Mouse (Mus musculus) megakaryocyte-erythroid progenitor cell, adult 5-6 weeks (primary cell): ENCODE measurements around the gene Btg1. TPM values are rescaled to one million over a fixed set of nuclear protein-coding genes. Genes with fewer than 3 reads are reported as not detected.

Source experiments
- ATAC-seq: replicated peaks from 2 replicates; pipeline ENCODE4 v1.8.0; 2016; ENCODE audit warnings: mild to moderate bottlenecking, inconsistent platforms; ENCODE audit not compliant: severe bottlenecking, poor library complexity, low FRiP score, low TSS enrichment
- total RNA-seq, 2 experiments: library from RNA; stranded (forward) in 1 of 2; stranded (reverse) in 1 of 2; fragments of 200-1000, 215-1000 nt in 1 of 2; fragments of >200 nt in 1 of 2; fragmentation: Nextera tagmentation in 1 of 2; gene quantifications; 2 replicates each; pipeline ENCODE4 v1.2.3; 2014 to 2017

Gene Btg1
- total RNA-seq, 2 experiments from 2014 or later = 9.0 to 41.5 TPM

- ATAC-seq = peak; percentile 89
Observed at GRCm38 (mm10) chr10:96607617-96608185, 9.1 kb upstream of the Btg1 start.

GRCm38 (mm10) chr10:96609356-96610345 is 7.2 kb upstream of the Btg1 start:
- ATAC-seq = no peak

- ATAC-seq = no peak
Observed at GRCm38 (mm10) chr10:96616001-96616708, 651 bp upstream of the Btg1 start.

GRCm38 (mm10) chr10:96617221-96617950 is 580 bp downstream of the Btg1 start:
- 0 out of 2 replicates have a peak, but pooled peaks have one; percentile 1 for ATAC-seq

GRCm38 (mm10) chr10:96617951-96618575 is 1.3 kb downstream of the Btg1 start:
- ATAC-seq = peak; percentile 39

GRCm38 (mm10) chr10:96619951-96620889 is 3.4 kb downstream of the Btg1 start:
- ATAC-seq = no peak

GRCm38 (mm10) chr10:96620890-96621271 is 4.1 kb downstream of the Btg1 start:
- ATAC-seq = no peak

- no peak for ATAC-seq
Observed at GRCm38 (mm10) chr10:96621361-96621945, 4.6 kb downstream of the Btg1 start.

GRCm38 (mm10) chr10:96621980-96622645 is 5.3 kb downstream of the Btg1 start:
- no peak for ATAC-seq

GRCm38 (mm10) chr10:96622761-96623632 is 6.2 kb downstream of the Btg1 start:
- ATAC-seq = no peak

- no peak for ATAC-seq
Observed at GRCm38 (mm10) chr10:96623633-96624195, 6.9 kb downstream of the Btg1 start.

- ATAC-seq = no peak
Observed at GRCm38 (mm10) chr10:96624406-96624805, 7.6 kb downstream of the Btg1 start.

GRCm38 (mm10) chr10:96625061-96625460 is 8.3 kb downstream of the Btg1 start:
- ATAC-seq = no peak

GRCm38 (mm10) chr10:96625682-96626081 is 8.9 kb downstream of the Btg1 start:
- peak; percentile 66 for ATAC-seq

GRCm38 (mm10) chr10:96626120-96626750 is 9.4 kb downstream of the Btg1 start:
- no peak for ATAC-seq
